Mouse (Mus musculus) heart, embryonic 13.5 days (tissue): ENCODE data around the gene Ncoa3. TPM values are rescaled to one million over a fixed set of nuclear protein-coding genes. Genes with fewer than 3 reads are reported as not detected.

Source experiments
- ATAC-seq: fragments of 200-750 bp; cut with Nextera tagmentation; 2 replicates; pipeline ENCODE4 v1.8.0; 2017; ENCODE audit warnings: moderate TSS enrichment; ENCODE audit not compliant: insufficient number of reproducible peaks, low FRiP score, low TSS enrichment; ENCODE audit errors: extremely low read depth
- H3K27ac ChIP-seq: fragments of 300-500 bp; sonication (generic); replicated peaks from 2 replicates; pipeline ENCODE4 v1.5.1; 2015; ENCODE audit warnings: moderate library complexity, mild to moderate bottlenecking, inconsistent platforms
- H3K27me3 ChIP-seq: fragments of 300-500 bp; sonication (generic); replicated peaks from 2 replicates; pipeline ENCODE4 v1.6.1; 2015; ENCODE audit warnings: mild to moderate bottlenecking, inconsistent platforms
- H3K36me3 ChIP-seq: fragments of 300-500 bp; sonication (generic); 2 replicates; pipeline ENCODE4 v1.6.1; 2015; ENCODE audit warnings: mild to moderate bottlenecking, inconsistent platforms
- H3K4me1 ChIP-seq: fragments of 300-500 bp; sonication (generic); 2 replicates; pipeline ENCODE4 v1.6.1; 2015; ENCODE audit warnings: inconsistent platforms
- H3K4me2 ChIP-seq: fragments of 300-500 bp; sonication (generic); 2 replicates; pipeline ENCODE4 v1.6.1; 2015; ENCODE audit warnings: inconsistent platforms, mild to moderate bottlenecking, moderate library complexity
- H3K4me3 ChIP-seq: fragments of 300-500 bp; sonication (generic); 2 replicates; pipeline ENCODE4 v1.5.1; 2015; ENCODE audit warnings: moderate library complexity, mild to moderate bottlenecking, inconsistent platforms
- H3K9ac ChIP-seq: fragments of 300-500 bp; sonication (generic); 2 replicates; pipeline ENCODE4 v1.6.1; 2015; ENCODE audit warnings: inconsistent platforms, mild to moderate bottlenecking, moderate library complexity
- H3K9me3 ChIP-seq: fragments of 300-500 bp; sonication (generic); 2 replicates; pipeline ENCODE4 v1.6.1; 2016; ENCODE audit warnings: inconsistent platforms
- WGBS: fragments of 180-500 bp; shearing (Covaris S2); methylation state at CpG from one replicate; pipeline ENCODE4 v1.1.7; 2015; ENCODE audit warnings: mixed read lengths; 5-methylcytosine and 5-hydroxymethylcytosine counted together
- polyA plus RNA-seq: library from polyadenylated mRNA; unstranded; fragments of >200 nt; fragmentation: Nextera tagmentation; extraction: Ambion mirVana; gene quantifications from 2 replicates; pipeline ENCODE4 v1.2.1, GENCODE M21; 2015

Ncoa3 gene
- polyA plus RNA-seq, 1 experiment from 2014 or later = 11.2 TPM

DNA sequence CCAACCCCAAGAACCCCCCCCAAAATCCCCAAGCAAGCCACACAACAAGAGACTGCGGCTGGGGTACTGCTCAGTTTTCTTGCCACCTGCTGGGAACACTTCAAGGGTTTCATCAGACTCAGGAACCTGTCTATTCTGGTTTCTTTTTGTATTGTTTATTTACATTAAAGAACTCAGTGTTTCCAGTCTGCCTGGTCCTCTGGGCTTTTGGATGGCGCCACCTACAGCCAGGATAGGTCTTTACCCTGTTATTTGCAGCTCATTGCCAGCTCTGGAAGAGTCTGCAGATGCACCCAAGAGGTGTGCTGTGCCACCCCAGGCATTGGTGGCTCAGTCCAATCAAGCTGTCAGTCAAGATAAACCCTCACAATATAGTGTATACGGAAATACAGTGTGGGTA is 43.3 kb downstream of the Ncoa3 start:
- 39% methylated on average over 3 of the region's 3 CpGs for WGBS

DNA sequence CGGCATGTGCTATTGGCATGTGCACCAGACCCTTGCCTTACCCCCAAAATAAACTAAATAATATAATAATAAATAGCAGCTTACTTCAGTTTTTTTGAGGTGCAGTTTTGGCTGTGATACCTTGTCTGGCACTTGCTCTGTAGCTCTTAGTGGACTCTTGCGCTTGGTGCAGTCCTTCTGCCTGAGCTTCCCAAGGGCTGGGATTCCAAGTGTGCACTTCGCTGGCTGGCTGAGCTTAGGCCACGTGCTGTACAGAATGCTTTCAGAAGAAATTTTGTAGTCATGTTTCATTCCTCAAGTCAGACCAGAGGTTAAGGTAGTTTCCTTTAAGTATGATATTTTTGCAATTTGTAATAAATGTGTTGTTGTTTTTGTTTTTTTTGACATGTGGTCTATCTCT is 47.2 kb downstream of the Ncoa3 start:
- peaks cover 46% of the 10 kb centered on the region for H3K4me1 ChIP-seq
- 83% methylated on average over 4 of the region's 4 CpGs for whole genome bisulfite sequencing
- no peaks in the 10 kb centered on the region; the same call in 1 of the 2 replicates for H3K36me3 ChIP-seq
- no peaks in the 10 kb centered on the region for H3K27me3 ChIP-seq
- H3K27ac ChIP-seq = no peak overlapping the region
- H3K4me3 ChIP-seq = no peak overlapping the region
- ATAC-seq = no peak
- no peak overlapping the region for H3K4me2 ChIP-seq
- no peaks in the 10 kb centered on the region for H3K9me3 ChIP-seq
- no peak overlapping the region for H3K9ac ChIP-seq

More for the DNA sequence above, 43.3 kb downstream of the Ncoa3 start:
- Histone ChIP-seq H3K9me3 (no peaks in the 10 kb centered on the region), H3K36me3 (no peaks in the 10 kb centered on the region; the same call in 1 of the 2 replicates), H3K27me3 (no peaks in the 10 kb centered on the region), H3K4me3 (no peak overlapping the region), H3K9ac (peak overlapping the region; percentile 57; the same call in 1 of the 2 replicates), H3K4me1 (peaks cover 38% of the 10 kb centered on the region), H3K4me2 (peak overlapping the region; percentile 39), H3K27ac (peak overlapping the region; percentile 68)
- no peak for ATAC-seq

DNA sequence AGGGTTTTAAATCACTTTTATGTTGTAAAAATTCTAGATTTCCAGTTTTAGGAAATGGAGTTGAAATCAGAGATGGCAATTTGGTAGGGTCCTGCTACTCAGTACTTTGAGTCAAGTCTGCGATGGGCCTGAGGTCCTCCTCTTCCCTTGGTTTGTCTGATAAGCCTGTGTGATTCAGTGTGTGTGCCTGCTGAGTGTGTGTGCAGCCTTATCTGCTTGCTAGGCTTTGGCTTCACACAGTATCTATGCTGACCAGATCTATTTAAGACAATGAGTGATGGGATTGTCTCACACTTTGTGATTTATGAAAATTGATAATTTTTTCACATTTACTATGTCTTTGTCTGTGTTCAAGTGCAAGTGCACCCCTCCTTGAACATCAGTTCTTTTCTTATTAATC is 50.1 kb downstream of the Ncoa3 start:
- Histone ChIP-seq H3K4me2 (no peak overlapping the region), H3K9ac (no peak overlapping the region), H3K27ac (peak overlapping the region; percentile 33), H3K36me3 (peaks cover 3% of the 10 kb centered on the region), H3K9me3 (no peaks in the 10 kb centered on the region), H3K4me3 (no peak overlapping the region), H3K27me3 (no peaks in the 10 kb centered on the region), H3K4me1 (peaks cover 46% of the 10 kb centered on the region)
- WGBS = 4% methylated on average over 1 of the region's 1 CpGs
- ATAC-seq = no peak

DNA sequence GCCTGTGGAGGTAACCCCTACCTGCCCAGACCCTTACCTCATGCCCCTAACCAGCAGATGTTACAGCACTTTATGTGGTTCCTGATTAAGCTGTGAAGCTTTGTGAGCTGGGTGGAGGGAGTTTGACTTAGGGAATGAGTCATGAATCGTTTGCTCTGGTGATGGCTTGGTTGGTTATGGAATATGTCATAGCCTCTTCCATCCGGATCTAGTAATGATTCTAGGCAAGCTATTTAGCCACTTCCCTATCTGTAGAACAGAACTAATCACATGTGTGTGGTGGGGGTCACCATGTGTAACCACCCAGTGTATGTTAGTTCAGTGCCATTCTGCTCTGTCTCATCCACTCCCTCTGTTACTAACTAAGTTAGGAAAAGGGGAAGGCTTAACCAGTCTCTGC is 52.6 kb downstream of the Ncoa3 start:
- Histone ChIP-seq H3K9me3 (no peaks in the 10 kb centered on the region), H3K4me2 (no peak overlapping the region), H3K4me1 (peaks cover 60% of the 10 kb centered on the region), H3K27me3 (no peaks in the 10 kb centered on the region), H3K36me3 (peaks cover 26% of the 10 kb centered on the region), H3K27ac (peak overlapping the region; percentile 40), H3K9ac (peak overlapping the region; percentile 58), H3K4me3 (no peak overlapping the region)
- WGBS = 50% methylated on average over 2 of the region's 2 CpGs
- no peak for ATAC-seq

DNA sequence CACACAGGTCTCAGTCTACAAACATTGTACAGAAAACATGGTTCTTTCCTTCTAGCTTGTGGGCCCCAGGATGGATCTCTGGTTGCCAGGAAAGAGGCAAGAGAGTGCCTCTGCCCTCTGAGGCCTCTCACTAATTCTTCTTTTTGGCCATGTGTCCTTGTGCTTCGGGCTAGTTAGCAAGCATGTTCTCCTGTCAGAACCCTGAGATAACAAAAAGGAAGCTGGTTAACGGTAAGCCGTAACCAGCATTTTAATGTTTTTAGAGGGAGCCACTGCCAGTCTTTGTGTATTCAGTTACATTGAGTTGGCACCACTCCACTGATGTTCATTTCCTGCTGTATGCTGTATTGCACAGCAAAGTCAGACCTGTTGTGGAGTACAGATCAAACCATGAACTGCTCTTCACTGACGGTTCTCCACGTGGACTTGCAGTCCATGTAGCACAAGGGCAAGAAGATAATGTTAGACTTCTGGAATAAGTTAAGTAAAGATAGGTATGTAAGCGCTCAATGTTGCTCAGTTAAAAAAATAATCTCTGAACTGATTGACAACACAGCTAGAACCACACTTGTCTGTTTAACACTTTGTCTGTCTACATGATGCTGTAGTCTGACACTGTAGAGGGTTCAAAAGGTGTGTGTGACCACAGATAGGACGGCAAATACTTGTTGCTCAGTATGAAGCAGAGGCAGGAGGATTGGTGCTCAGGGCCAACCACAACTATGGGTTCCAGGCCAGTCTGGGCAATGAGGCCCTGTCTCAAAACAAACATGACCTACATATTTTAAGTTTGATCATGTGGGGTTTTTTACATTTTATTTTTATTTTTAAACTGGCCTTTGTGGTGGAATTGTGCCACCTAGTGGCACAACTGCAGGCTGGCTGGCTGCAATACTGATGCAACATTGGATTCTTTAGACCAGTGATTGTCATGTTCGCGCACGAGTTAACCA is 53.4 kb downstream of the Ncoa3 start:
- no peak for ATAC-seq
- Histone ChIP-seq H3K9ac (peak overlapping the region; percentile 58), H3K4me1 (peaks cover 58% of the 10 kb centered on the region), H3K4me2 (no peak overlapping the region), H3K27ac (peak overlapping the region; percentile 40), H3K9me3 (no peaks in the 10 kb centered on the region), H3K4me3 (no peak overlapping the region), H3K36me3 (peaks cover 34% of the 10 kb centered on the region), H3K27me3 (no peaks in the 10 kb centered on the region)
- WGBS = 43% methylated on average over 10 of the region's 10 CpGs

DNA sequence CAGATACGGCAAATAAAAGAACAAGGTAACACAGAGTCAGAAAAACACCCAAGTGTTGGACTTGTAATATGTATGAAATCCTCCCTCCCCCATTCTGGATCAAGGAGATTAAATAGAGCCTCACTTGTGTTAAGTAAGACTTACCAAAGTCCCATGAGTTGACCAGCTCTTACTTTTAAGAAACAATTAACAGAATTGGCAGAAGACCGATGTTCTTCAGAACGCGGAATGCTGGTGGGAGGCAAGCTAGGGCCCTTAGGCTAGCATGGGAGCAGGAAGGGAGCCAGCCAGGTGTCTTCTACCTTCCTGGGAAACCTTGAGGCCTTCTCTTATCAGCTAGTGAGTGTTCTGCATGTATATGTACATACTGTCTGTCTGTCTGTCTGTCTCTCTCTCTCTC is 55.5 kb downstream of the Ncoa3 start:
- 93% methylated on average over 4 of the region's 4 CpGs for WGBS

DNA sequence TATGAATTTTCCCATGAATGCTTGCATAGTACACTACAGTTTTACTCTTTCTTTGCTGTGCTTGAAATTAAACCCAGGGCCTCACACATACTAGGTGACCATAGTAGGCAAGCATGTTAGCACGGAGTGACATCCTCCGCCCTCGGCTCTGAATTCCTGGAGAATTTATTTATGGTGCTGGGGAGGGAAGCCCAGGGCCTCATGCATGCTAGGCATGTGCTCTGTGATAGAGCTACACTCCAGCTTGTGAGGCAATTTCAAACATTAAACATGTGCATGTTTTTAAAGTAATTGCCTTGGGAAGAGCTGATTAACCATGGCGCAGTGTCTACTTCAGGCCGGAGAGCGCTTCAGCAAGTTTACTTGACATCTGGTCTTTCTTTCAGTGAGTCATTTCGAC is 56.4 kb downstream of the Ncoa3 start:
- Histone ChIP-seq H3K9ac (no peak overlapping the region), H3K4me3 (no peak overlapping the region), H3K4me1 (peaks cover 36% of the 10 kb centered on the region), H3K27ac (peak overlapping the region; percentile 76), H3K4me2 (no peak overlapping the region), H3K27me3 (no peaks in the 10 kb centered on the region), H3K9me3 (no peaks in the 10 kb centered on the region), H3K36me3 (peaks cover 65% of the 10 kb centered on the region)
- no peak; the same call in 1 of the 2 replicates for ATAC-seq
- 69% methylated on average over 7 of the region's 7 CpGs for WGBS

More for the DNA sequence above, 55.5 kb downstream of the Ncoa3 start:
- Histone ChIP-seq H3K36me3 (peaks cover 56% of the 10 kb centered on the region), H3K4me2 (no peak overlapping the region), H3K4me1 (peaks cover 38% of the 10 kb centered on the region), H3K27ac (0 out of 2 replicates have a peak overlapping the region, but pooled peaks have one; percentile 76), H3K4me3 (no peak overlapping the region), H3K9ac (no peak overlapping the region), H3K27me3 (no peaks in the 10 kb centered on the region), H3K9me3 (no peaks in the 10 kb centered on the region)
- ATAC-seq = no peak

DNA sequence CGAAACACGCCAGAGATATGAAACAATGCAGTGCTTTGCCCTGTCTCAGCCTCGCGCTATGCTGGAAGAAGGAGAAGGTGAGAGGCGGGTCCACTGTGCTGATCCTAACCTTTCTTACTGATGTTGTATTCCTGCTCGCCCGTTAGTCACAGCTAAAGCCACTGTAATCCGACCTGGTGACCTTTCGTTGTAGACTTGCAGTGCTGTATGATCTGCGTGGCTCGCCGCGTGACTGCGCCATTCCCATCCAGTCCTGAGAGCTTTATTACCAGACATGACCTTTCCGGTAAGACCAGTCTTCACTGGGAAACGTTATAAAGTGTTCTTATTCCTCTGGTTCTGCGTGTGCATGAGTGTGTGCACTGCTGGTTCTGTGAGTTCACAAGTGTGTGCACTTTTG is 59.0 kb downstream of the Ncoa3 start:
- ATAC-seq = no peak
- H3K36me3 ChIP-seq = peaks cover 87% of the 10 kb centered on the region
- WGBS = 90% methylated on average over 17 of the region's 17 CpGs
- H3K4me3 ChIP-seq = no peak overlapping the region
- H3K9ac ChIP-seq = no peak overlapping the region
- H3K4me2 ChIP-seq = no peak overlapping the region
- no peak overlapping the region for H3K27ac ChIP-seq
- no peaks in the 10 kb centered on the region for H3K9me3 ChIP-seq
- H3K4me1 ChIP-seq = peaks cover 14% of the 10 kb centered on the region
- no peaks in the 10 kb centered on the region for H3K27me3 ChIP-seq

DNA sequence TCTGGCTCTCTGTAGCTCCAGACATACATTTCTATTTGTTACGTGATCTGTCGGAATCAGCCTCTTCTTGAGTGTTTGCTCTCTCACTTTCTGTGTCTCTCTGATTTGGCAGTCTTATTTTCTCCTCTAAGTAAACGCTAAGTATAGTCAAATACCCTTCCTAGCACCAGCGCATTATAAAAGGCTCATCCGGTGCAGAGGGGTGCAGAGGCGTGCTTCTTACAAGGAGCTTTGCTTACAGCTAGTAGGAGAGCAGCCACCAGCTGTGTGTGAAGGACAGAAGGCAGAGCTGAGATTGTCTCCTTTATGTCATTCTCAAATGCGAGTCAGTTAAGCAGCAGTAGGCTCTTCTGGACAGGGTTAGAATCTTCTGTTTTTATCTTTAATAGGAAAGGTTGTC is 59.5 kb downstream of the Ncoa3 start:
- Histone ChIP-seq H3K36me3 (peaks cover 93% of the 10 kb centered on the region), H3K27ac (no peak overlapping the region)
- 87% methylated on average over 7 of the region's 7 CpGs for WGBS

DNA sequence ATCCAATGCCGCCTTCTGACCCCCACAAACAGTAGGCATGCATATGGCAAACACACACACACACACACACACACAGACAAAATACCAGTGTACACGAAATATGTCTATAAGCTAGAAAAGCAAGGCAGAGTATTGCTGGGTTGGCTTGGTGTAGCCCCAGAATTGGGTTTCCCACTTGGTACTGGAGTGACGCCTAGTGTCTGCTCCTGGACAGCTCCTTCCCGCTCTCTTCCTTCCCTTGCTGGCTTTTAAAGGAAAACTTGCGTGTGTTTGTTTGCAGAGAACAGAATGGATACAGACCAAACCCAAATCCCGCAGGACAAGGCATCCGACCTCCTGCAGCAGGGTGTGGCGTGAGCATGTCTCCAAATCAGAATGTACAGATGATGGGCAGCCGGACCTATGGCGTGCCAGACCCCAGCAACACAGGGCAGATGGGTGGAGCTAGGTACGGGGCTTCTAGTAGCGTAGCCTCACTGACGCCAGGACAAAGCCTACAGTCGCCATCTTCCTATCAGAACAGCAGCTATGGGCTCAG is 61.6 kb downstream of the Ncoa3 start:
- Histone ChIP-seq H3K9me3 (no peaks in the 10 kb centered on the region), H3K9ac (no peak overlapping the region), H3K27me3 (no peaks in the 10 kb centered on the region), H3K27ac (no peak overlapping the region), H3K4me3 (no peak overlapping the region), H3K4me2 (no peak overlapping the region), H3K4me1 (peaks cover 6% of the 10 kb centered on the region), H3K36me3 (peaks cover 94% of the 10 kb centered on the region)
- no peak for ATAC-seq
- 91% methylated on average over 14 of the region's 14 CpGs for WGBS

More for the DNA sequence above, 59.5 kb downstream of the Ncoa3 start:
- Histone ChIP-seq H3K27me3 (no peaks in the 10 kb centered on the region), H3K4me1 (peaks cover 14% of the 10 kb centered on the region), H3K4me2 (no peak overlapping the region), H3K9me3 (no peaks in the 10 kb centered on the region), H3K9ac (no peak overlapping the region), H3K4me3 (no peak overlapping the region)
- no peak for ATAC-seq

DNA sequence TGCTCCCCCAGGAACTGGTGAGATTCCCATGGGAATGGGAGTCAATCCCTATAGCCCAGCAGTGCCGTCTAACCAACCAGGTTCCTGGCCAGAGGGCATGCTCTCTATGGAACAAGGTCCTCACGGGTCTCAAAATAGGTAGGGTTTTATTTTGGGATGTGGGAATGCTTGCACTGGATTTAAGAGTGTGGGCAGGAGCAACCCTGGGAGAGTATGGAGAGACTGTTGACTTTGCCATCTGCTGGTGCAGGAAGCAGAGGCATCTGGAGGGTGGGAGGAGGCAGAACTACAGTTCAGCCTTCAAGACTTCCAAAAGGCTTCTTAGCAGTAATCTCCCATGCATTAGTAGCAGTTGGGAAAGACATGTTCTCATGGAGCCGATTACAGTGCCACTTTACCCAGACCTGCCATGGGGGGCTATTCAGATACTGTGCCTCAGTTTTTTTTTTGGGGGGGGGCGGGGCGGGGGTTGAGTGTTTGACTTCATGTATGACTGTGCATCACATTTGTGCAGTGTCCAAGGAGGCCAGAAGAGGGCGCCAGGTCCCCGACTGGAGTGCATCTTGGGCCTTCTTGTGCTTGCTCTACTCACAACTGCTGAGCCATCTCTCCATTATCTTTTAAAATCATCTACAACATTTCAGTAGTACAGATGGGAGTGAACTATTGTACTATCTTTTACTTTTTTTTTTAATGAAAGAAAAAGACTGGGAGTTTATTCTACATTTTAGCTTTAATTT is 67.4 kb downstream of the Ncoa3 start:
- no peaks in the 10 kb centered on the region for H3K27me3 ChIP-seq
- no peaks in the 10 kb centered on the region for H3K9me3 ChIP-seq
- H3K27ac ChIP-seq = no peak overlapping the region
- no peak overlapping the region for H3K9ac ChIP-seq
- no peak overlapping the region for H3K4me3 ChIP-seq
- no peaks in the 10 kb centered on the region for H3K4me1 ChIP-seq
- H3K36me3 ChIP-seq = peaks cover 92% of the 10 kb centered on the region
- ATAC-seq = no peak
- H3K4me2 ChIP-seq = no peak overlapping the region
- 75% methylated on average over 7 of the region's 7 CpGs for WGBS
